Mouse (Mus musculus) lung, postnatal 10 days (tissue): Measurements from ENCODE around the gene Exoc3l2.

ENCODE experiments used
- DNase-seq: peaks from one replicate; pipeline ENCODE4 v3.0.0; 2021

Exoc3l2 gene

DNA sequence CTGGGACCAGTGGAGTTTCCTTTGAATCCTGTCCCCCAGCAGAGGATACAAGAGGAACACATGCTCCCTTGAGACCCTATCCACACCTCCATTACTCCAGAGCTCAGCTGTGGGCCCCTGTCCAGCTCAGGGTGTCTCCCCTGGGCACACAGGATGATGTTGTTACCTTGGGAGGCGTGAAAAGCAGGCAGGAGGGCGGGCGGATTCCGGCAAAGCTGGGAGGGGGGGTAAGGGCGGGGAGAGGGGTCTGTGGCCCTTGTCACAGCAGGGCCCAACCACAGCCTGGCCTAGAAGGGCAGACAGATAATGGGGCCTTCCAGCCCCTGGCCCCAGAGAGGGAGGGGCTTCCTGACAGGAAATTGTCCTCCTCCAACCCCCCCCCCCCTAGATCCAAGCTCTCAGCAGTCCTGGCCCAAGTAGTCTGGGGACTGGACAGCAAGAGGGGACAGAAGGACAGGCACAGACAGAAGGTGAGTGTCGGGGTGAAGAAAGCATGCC is at the start of gene Exoc3l2:
Gene Exoc3l2, plus strand, starts transcription at position 448 of the 498 bp plus-strand sequence.
- DNase-seq, result no peak

DNA sequence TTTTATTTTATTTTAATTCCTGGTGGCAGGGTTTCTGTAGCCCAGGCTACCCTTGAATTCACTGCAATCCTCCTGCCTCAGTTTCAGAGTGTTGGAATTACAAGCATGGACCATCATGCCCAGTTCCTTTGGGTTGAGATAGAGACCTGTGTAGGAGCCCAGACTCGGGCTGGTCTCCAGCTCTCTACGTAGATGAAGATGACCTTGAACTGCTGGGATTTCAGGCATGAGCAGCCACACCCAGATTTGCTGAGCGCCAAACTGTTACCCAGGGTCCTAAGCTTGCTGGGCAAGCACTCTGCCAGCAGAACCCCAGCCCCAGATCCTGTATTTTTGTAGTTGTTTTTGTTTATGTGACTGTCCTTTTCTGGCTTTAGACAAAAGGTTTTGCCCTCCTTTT is 49.6 kb upstream of the Exoc3l2 start:
- DNase-seq, result no peak

GRCm38 (mm10) chr7:19416590-19416989 is 46.5 kb upstream of the Exoc3l2 start:
- DNase-seq, result no peak

DNA sequence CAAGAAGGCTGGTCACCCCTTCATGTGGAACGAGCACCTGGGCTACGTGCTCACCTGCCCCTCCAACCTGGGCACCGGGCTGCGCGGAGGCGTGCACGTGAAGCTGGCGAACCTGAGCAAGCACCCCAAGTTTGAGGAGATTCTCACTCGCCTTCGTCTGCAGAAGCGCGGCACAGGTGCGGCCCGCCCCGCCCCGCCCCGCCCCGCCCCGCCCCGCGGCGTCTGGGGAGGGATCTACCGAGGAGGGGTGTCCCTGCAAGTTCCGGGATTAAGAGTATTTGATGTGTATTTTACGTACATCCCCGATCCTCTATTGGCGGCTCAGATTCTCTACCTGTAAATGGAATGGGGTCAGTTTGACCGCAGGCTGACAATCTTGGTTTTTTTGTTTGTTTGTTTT is 43.0 kb upstream of the Exoc3l2 start:
- no peak for DNase-seq

GRCm38 (mm10) chr7:19420821-19421636 is 42.1 kb upstream of the Exoc3l2 start:
- DNase-seq, result peak; percentile 95

- DNase-seq, result no peak
Observed at GRCm38 (mm10) chr7:19423083-19423482, 40.0 kb upstream of the Exoc3l2 start.

- no peak for DNase-seq
Observed at GRCm38 (mm10) chr7:19424051-19424450, 39.1 kb upstream of the Exoc3l2 start.

DNA sequence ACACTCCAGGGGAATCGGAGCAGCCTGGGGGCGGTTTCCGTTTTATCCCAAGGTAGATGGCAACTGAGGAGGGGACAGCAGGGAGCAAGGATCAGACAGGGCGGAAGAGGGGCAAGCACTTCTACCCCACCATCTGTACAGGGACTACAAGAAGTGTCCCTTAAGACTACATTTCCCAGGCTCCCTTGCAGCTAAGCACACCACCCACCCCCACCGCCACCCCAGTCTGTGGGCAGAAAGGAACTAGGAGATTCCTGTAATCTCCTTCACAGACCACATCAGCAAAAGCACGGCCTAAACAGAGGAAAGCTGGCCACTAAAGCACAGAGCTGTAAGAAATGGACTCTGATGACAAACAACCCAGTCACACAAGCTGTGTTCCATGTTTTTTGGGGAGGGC is 36.8 kb upstream of the Exoc3l2 start:
- no peak for DNase-seq

GRCm38 (mm10) chr7:19426888-19427287 is 36.2 kb upstream of the Exoc3l2 start:
- no peak for DNase-seq

DNA sequence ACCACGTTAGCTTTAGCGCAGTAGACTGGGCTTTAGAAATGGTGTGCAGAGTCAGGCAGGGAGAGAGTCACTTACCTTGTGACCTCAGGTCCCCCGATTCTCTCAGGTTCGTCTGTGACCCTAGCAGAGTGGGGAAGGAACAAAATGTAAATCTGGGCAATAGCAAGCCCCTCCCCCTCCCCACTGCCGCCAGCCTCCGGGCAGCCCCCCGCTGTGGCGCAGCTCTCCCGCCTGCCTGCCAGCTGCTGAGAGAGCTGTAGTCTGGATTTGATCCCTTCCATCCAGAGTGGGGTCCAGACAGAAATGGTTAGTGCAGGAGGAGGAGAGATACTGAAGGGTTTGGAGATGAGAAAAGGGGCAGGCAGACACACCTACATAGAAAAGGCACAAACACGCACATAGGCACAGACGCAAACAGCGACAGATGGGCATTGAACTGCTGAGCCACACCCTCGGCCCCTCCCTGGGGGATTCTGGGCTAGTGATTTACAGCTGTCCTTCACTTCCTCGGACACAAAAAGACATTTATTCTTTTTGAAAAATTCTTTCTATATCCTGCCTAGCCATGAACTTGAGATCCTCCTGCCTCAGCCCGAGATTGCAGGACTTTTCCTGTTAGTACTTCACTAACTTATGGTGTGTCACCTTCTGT is 35.0 kb upstream of the Exoc3l2 start:
- no peak for DNase-seq

- no peak for DNase-seq
Observed at GRCm38 (mm10) chr7:19429726-19430125, 33.4 kb upstream of the Exoc3l2 start.

GRCm38 (mm10) chr7:19430402-19430801 is 32.7 kb upstream of the Exoc3l2 start:
- peak; percentile 52 for DNase-seq

DNA sequence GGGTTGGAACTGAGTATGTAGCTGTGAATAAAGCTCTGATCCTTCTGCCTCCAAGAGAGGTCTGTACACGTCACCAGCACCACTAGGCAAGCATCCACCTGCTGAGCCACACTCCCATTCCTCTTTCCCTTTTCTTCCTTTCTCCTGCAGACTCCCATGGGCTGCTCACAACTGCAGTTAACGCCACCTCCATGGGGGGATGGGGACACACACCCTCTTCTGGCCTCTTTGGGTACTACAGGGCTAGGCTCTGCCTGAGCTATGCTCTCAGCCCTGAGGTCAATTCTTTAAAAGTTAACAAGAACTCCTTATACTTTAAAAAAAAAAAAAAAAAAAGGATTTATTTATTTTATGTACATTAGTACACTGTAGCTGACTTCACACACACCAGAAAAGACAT is 30.7 kb upstream of the Exoc3l2 start:
- DNase-seq, result peak; percentile 33

DNA sequence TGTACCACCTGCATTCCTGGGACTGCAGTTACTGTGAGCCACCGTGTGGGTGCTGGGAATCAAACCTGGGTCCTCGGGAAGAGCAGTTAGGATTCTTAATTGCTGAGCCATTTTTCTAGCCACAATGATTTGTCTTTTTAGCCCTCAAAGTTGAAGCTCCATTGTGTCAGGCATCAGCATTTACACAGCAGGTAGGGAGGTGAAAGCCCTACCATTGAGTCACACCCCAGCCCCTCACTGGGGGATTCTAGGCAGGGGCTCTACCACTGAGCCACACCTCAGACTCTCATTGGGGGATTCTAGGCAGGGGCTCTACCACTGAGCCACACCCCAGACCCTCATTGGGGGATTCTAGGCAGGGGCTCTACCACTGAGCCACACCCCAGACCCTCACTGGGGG is 26.9 kb upstream of the Exoc3l2 start:
- DNase-seq, result no peak

- no peak for DNase-seq
Observed at GRCm38 (mm10) chr7:19437048-19437447, 26.1 kb upstream of the Exoc3l2 start.

DNA sequence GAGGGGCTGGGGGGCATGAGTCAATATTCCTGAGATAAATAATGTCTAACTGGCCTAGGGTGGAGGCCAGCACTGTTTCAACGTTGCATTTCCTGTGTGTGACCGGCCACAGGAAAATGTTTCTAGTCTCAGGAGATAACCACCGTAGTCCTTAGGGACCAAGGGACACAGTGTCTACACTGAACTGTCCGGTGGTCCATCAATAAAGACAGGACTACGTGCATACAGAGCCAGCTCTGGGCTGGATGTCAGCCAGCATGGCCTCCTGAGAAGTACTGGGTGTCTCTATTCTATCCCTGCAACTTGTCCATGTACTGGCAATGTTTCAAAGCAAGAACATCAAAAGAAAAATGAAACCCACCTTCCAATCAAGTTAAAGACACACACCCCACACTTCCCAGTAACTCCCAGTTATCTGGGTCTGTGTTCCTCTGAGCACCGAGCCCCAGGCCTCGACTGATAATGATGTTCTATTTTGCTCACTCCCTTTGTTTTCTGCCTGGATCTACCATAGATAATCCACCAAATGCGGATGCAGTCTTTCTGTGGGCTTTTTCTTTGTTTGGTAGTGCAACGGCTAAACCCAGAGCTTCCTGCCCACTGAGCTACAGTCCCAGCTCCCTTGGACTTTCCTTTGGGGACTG is 21.6 kb upstream of the Exoc3l2 start:
- peak; percentile 48 for DNase-seq

DNA sequence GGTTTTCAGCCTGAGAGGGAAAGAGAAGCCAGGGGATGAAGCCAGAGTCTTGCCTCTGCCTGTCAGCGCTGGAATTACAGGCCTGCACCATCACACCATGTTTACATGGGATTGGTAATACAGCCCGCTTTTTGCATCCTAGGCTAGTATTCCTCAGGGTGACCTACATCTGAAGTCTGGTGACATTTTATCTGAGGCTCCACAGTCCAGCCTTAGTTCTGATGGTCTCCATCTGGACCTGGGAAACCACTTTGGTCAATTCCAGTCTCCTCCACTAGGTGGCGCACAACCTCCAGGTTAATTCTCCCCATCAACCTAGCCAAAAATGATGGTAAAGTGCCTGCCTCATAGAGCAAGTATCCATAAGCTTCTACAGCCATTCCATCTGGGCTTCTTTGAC is 19.8 kb upstream of the Exoc3l2 start:
- peak; percentile 91 for DNase-seq

- no peak for DNase-seq
Observed at GRCm38 (mm10) chr7:19444801-19445200, 18.3 kb upstream of the Exoc3l2 start.

DNA sequence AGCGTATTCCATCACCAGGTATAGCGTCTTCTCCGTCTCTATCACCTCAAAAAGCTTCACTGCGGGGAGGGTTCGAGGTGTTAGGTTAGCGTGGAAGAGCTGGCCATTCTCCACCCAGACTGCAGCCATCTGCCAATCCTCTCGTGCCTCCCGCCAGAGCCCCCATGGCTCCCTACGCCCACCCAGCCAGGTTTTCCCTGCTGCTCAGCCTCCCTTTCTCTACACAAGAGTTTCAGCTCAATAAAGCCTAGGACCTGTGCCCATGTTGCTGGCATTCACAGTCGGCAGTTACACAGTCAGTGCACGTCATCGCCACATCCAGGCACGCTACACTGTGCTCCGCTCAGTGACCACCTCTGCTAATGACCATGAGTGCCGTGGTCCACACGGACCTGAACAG is 15.4 kb upstream of the Exoc3l2 start:
- no peak for DNase-seq

DNA sequence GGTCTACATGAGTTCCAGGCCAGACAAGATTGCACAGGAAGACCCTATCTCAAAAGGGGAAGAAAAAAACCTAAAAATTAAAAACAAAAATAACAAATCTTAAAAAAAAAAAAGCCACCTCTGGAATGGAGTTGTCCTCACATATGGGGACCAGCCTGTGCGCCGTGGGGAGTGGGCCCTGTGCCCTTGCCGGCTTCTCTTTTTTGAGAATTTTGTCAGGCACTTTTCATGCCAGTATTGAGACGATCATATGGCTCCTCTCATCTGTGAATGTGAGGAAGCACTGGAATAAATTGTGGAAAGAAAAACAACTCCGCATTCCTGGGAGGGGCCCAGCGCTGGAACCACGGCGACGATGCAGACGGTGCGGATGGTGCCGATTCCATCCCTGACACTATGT is 14.0 kb upstream of the Exoc3l2 start:
- no peak for DNase-seq

- no peak for DNase-seq
Observed at GRCm38 (mm10) chr7:19455186-19455585, 7.9 kb upstream of the Exoc3l2 start.

DNA sequence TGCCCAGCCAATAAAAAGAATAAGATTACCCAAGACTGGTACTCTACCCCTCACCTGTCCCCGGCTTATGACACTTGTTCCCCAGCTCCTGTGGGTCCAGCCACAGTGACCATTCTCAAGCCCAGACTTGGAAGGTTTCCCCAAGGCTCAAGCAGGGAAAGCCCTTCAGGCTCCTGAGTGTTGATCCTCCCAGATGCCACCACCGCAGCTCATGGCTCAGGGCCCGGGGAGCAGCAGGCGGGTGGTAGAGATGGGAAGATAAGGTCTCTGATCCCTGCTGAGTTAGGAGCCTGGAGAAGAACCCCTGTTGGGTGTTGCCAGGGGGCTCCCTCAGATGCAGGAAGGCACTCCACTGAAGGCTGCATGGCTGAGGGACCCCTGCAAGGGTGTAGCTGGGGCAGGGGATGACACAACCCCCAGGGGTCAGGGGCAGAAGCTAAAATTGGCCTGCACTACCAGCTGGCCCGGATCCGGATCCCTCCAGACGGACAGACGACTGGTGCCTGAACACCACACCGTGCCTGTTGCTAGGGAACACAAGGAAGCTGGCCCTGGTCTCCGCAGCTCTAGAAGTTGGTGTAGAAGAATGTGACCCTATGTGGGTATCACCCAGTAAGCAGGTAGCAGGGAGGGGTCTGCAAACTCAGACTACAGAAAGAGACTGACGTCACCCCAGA is 7.2 kb upstream of the Exoc3l2 start:
- DNase-seq, result no peak

GRCm38 (mm10) chr7:19456628-19457027 is 6.5 kb upstream of the Exoc3l2 start:
- no peak for DNase-seq
